Mouse (Mus musculus) embryo, embryonic 11.5 days (tissue): ENCODE results near the gene Kcnab2.

Source experiments
- DNase-seq: peaks from one replicate; pipeline ENCODE4 v3.0.0-alpha.2; 2012; ENCODE audit warnings: low read depth, low spot score

Gene Kcnab2

DNA sequence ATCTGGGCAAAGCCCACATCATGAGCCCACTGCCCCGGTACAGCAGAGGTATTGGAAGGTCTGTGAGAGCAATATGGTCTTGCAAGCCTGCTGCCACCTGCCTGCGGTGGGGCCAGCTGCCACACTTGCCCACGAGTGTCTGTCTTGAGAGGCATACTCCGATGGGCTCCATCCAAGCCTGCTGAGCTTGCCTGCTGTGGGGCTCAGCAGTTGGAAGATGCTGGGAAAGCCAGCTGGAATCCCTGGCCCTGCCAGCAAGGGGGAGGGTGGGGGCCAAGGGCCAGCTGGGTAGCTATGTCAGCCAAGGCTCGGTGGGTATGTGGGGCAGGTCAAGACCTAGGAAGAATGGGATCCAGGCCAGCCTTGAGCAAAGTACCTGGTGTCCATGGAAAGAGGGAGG is 85.5 kb downstream of the Kcnab2 start:
- DNase-seq: no peak

DNA sequence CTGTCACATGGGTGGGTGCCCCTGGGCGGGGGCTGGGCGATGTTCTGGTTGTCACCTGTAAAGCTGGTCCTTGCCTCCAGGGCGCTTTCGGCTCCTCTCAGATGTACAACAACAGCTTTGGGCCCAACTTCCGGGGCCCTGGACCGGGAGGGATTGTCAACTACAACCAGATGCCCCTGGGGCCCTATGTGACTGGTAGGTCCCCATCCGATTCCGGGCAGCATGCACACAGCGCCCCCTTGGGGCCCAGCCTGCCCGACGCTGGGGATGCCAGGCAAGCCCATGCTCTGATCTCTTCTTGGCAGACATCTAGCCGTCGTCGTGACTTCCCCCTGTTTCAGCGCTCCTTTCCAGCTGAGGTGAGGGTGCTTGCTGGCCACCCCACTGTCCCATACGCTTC is 92.0 kb downstream of the Kcnab2 start:
- no peak for DNase-seq

DNA sequence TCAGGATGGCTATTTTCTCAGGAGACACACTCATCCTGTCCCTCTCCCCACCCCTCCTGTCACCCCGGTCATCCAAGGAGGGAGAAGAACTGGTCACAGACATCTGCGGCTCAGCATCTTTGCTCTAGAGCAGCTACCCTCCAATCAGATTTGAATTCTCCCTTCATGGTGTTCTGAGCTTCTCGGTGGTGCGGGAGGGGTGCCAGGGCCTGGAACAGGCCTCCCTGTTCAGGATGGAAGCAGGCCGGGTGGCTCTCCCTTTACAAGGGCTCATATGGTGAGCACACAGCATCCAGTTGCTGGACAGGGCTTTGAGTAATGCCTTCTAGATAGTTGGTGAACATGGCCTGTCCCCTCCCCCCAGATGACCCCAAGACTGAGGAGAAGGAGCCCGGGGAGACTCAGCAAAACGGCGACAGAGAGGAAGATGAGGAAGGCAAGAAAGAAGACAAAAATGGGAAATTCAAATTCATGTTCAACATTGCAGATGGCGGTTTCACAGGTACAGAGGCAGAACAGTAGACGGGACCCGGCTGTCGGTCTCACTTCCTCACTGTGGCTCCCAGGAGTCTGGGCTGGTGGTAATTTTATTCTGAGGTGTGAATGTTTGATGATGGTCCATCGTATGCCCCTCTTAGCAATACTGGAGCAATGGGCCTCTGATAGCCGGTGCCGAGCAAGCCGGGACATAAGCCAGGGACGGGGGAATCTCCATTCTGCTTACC is 95.0 kb downstream of the Kcnab2 start:
- no peak for DNase-seq

DNA sequence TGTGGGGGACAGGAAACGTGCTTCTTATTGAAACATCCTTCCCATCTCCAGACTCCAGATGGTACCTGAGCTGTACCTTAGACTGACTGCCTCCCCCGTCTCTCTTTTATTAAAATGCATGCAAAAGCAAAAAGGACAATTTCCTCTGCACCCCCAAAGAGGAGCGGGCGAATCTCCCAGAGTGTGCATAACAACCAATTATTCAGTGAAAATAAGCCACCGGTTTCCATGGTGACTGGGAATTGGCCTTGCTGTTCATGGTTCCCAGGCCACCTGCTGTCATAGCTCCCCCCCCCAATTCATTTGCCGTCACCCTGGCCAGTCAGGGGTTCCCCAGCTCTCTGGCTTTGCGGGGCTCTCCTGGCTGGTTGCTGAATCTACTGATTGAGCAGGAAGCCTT is 112.4 kb downstream of the Kcnab2 start:
- DNase-seq: no peak

DNA sequence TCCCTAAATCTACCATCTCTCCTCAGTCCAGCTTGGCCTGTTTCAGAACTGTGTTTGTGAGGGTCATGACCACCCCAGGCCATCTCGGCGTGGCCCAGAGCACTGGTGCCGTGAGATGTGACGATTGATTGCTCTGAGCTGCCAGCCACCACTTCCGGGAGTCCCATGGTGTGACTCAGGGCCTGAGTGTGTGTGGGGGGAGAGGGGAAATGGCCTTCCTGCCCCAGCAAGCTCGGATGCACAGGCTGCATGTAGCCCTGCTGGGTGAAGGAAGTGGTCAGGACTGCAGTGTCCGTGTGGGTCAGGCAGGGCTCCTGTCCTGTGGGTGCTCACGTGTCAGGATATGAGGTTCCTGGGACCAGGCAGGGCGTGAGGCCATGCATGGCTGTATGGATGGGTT is 115.5 kb downstream of the Kcnab2 start:
- DNase-seq: no peak

DNA sequence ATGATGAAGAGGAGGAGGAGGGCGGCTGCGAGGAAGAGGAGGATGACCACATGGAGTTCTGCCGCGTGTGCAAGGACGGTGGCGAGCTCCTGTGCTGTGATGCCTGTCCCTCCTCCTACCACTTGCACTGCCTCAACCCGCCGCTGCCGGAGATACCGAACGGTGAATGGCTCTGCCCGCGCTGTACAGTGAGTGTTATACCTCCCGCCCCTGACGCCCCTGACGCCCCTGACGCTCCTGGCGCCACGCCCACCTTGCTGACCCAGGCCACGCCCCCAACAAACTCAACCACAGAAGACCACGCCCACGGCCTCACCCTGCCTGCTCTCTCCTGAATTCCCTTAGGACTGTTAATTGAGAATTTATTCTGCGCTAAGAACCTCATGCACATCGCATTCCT is 116.8 kb downstream of the Kcnab2 start:
- peak; percentile 39 for DNase-seq

DNA sequence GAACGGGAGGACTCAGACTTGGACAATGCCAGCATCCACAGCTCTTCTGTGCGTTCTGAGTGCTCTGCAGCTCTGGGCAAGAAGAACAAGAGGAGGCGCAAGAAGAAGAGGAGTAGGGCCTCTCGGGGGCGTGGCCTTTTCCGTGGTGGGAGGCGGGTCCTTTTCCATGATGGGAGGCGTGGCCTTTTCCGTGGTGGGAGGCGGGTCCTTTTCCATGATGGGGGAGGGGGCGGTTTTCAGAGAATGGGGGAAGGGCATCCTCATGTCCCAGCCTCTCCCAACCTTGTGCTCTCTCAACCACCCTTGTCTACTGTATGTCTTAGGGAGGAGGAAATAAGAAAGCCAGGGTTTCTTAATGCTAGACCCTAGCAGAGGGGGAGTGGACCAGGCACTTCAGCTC is 118.0 kb downstream of the Kcnab2 start:
- no peak for DNase-seq

DNA sequence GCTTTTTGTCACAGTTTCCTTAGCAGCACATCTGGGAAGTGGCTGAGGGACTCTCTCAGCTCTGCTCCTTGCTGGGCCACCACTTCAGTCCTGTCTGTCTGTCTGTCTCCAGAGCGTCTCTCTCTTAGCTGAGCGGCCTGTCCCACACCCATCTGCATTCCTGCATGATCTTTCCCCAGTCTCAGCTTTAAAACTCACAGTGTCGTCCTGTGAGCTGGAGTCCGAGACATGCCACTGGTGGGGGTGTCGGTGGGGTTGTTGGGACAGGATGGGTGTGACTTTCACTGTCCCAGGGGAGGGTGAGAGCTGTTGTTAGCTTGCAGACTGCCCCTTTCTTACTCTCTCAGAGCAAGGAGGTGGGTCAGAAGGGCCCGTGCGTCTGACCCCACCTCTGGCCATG is 122.0 kb downstream of the Kcnab2 start:
- no peak for DNase-seq

DNA sequence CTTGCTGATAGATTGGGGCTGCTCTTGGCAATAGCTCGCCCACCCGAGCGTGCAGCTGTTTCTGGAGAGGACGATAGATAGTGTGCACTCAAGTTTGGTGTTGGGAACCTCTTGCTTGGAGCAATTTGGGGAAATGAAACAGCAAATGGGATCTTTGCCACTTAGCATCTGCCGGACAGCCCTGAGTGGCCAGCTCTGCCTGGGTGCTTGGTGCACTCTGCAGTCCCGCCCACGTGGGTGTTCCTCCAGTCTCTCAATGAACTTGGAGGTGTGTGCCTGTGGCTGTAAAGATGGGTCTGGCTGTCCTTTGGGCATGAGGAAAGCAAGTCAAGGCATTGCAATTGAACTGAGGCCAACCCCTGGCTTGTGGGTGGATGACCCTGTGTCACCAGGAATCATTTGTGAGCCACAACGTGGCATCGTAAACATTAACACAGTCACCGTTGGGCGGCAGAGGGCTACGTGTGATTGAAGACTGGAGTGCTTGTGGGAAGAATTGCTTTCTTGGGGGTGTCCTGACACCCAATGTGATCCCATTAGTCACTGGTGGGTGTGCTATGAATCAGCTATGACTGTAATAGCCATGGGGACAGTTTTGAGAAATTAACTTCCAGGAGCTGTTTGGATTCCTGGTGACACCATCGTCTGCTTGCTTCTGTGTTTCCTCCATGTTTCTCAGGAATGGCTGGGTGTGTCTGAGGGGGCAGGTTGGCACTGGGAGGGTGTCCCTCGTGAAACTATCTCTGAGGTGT is 123.6 kb downstream of the Kcnab2 start:
- DNase-seq: no peak

DNA sequence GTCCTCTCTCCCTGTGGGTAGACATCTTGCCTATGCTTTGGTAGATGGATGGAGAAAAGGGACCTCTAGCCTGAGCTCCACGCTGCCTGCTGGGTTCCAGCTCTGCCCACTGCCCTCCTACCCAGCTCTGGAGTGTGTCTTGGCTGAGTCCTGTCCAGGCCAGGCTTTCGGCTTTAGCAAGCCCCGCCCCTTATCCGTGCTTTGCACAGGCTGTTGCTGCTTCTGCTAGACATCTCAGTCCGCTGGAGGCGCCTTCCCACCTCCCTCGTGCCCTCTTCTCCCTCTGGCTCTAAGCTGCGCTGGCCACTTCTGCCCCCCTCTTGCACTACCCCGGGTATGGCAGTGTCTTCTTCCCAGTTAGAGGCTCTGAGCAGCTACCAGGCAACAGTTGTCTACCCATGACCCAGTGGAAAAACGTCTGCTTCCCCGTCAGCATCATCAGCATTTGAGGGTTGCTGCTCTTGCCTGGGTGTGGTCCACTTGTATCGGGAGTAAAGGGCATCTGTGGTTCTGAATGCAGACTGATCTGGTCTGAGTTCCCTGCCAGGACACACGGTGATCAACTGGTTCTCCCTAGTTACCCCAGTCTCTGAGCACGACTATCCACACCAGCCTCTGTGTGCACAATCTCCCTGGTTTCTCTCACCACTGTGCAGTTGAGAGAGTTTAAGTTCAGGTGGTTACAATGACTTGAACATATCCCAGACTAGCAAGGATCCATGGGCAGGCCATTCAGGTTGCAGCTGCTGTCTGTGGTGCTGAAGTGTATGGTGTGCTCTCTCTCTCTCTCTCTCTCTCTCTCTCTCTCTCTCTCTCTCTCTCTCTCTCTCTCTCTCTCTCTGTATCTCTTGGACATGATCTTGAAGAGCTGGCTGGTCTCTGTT is 126.0 kb downstream of the Kcnab2 start:
- no peak for DNase-seq

DNA sequence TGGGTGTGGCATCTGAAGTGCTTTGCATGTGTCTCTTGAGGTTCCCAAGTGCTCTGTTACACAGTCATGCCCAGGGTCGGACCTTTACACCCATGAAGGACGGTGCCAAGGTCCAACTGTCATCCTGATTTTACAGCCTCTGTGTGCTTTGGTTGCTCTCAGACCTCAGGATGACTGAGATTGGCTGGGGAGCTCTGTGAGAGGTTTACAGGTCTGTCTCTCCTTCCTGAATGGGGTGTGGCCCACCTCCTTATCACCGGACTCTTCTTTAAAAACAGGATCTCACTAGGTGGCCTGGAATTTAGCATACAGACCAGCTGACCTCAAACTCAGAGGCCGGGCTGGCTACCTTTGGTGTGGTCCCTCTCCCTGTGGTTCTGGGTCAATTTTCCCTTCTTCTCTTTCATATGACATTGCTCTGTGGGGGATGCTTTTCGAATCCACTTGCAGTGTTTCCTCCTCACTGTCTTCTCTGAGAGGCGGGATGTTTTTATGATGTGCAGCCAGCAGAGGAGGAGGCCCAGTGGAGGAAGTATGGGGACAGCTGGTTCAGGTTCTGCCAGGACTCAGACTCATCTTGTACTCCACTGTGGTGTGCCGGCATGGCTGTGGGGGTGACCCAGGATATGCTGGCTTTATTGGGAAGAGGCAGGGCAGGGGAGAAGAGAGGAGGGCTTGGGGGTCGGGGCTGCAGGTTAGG is 126.8 kb downstream of the Kcnab2 start:
- no peak for DNase-seq

DNA sequence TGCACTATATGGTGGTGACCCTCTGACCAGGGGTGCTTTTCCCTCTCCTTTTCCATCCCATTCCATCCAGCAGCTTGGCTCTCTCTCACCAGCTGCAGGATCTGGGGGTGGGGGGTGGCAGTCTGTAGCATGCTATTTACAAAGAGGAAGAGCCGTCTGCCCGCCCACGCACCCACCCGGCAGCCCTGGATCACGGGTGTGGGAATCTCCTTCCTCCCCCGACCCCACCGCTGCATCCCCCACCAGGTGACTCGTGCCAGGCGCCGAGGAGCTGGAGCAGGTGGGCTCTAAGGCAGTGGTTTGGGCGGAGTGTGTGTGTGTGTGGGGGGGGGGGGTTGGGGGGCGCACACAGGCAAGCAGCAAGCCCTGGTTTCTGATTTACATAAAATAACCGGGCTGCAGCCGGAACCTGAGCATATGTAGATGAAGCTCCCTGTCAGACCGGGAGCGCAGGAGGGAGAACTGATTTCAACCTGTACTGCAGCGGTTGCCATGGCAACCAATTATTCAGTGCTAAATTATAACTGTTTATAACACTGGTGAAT is 127.8 kb downstream of the Kcnab2 start:
- DNase-seq: no peak

DNA sequence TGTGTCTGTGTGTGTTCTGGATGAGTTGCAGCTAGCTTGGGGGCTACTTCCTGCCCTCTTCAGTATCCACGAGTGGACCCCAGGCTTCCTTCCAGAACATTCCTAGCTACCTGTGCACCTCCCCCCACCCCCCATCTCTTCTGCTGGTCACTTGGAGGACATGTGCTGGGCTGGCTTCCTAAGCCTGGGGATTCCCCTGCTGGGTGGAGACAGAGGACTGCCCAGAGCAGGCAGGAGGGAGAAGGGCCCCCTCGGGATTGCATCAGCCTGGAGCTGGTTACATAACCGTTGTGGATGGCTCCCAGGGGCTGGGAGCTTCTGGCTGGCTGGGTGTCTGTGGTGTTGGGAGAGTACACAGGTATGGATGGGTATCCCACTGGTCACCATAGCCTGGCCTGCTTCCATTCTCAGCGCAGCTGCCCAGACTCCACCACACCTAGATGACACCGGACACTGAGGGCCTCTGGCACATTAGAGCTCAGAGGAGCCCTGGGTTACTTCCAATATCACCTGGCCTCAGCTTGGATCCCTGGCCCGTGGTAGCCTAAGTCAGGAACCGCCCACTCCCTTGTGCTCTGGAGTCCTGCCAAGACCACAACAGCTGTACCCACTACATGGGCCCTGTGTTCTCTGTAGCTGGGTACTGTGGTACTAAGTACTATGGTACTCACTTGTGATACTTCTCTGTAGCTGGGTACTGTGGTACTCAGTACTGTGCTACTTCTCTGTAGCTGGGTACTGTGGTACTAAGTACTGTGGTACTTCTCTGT is 132.4 kb downstream of the Kcnab2 start:
- no peak for DNase-seq

DNA sequence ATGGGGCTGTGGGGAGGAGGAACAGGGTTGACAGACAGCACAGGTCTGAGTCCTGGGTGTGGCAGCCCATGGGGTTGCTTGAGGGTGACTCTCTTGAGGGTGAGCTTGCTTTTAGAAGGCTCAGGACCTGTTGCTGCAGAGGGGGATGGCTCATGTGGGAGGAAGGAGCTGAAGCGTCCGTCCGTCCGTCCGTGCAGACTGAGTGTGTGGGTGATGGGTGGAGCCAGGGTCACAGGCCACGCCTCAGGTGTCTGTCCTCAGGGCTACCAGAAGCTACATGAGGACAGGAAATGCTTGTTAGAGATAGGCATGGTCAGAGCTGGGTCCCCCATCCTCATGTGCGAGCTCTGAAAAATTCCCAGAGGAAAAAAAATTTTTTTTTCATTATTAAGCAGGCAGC is 133.0 kb downstream of the Kcnab2 start:
- DNase-seq: no peak

DNA sequence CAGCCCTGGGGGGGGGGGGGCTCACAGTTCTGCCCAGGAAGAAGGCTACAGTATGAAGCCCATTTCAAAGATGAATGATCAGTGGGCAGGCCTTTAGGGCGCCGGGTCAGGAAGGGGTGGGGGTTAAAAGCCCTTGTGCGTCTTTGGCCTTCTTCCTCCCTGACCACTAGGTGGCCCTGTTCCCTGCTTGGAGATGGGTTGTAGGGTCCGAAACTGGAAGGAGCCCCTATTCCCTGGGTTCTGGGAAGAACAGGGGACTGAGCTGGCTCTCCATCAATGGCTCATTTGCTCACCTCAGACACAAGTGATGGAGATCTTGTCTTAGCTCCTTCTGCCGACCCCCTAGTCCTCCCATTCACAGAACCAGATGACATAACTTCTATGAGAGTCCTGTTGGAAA is 134.4 kb downstream of the Kcnab2 start:
- no peak for DNase-seq
